Mouse (Mus musculus): Measurements from ENCODE around the gene Sp4.

The Sp4 gene

GRCm38 (mm10) chr12:118301072-118301865, at the start of gene Sp4:
Sp4 (minus strand) TSS chr12:118301440.
- peak; percentile 98 for DNase-seq (ENCODE audit: low spot score)

DNA sequence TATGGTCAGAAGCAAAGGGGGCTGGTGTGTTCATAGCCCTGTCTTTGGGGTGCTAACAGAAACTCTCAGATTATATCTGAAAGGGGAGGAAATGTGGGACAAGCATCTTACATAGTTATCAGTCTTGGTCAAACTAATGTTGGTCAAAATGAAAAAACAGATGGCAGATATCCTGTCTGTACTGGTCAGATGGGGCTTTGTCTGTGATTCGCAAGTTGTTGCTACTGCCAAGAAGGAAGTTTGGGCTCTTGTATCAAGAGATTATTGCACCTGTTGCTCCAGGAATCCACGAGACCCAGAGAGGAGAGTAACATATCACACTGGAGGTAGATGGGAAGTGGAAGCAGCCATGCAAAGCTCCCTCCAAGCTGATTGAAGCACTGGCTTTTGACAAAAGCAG, 37.9 kb upstream of the Sp4 start:
- DNase-seq (ENCODE audit: low spot score) = no peak

DNA sequence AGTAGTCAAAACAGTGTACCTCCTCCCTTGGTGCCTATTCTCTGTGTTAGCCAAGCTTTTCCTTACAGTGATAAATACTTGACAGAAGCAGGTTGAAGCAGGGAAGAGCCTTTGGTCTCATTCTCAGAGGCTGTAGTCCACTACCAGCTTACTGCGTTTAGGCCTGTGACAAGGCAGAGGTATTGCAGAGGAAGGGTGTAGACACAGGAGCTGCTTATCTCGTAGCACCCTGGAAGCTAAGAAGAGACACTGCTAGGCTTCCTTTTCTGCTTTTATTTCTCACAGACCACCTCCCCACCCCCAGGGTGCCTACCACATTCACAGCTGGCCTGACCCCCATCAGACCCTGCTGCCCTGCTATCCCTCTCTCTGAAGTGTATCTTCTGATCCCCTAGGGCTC, 37.0 kb upstream of the Sp4 start:
- DNase-seq (ENCODE audit: low spot score) = no peak

DNA sequence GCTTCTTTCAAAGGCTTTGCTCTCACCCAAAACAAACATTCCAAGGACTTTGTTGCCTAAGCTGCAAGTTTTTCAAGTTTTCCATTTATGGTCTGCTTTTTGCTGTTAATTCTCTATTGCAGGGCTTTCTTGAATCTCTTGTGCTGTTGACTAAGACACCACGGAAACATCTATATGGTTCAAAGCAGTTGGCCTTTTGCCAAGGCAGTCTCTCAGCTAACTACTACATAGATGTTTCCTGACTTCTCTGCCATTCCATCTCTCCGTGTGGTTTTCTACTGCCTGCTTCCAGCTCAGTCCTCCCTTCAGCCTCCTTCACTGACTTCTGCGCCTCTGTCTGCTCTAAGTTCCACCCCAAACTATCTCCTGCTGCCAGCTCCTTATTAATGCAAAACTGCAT, 36.1 kb upstream of the Sp4 start:
- DNase-seq (ENCODE audit: low spot score) = no peak

GRCm38 (mm10) chr12:118328739-118329249, 27.6 kb upstream of the Sp4 start:
- DNase-seq (ENCODE audit: low spot score) = no peak

GRCm38 (mm10) chr12:118327566-118327965, 26.3 kb upstream of the Sp4 start:
- no peak for DNase-seq (ENCODE audit: low spot score)

- no peak for DNase-seq (ENCODE audit: low spot score)
Observed at GRCm38 (mm10) chr12:118326161-118326560, 24.9 kb upstream of the Sp4 start.

GRCm38 (mm10) chr12:118320076-118320475, 18.8 kb upstream of the Sp4 start:
- no peak for DNase-seq (ENCODE audit: low spot score)

DNA sequence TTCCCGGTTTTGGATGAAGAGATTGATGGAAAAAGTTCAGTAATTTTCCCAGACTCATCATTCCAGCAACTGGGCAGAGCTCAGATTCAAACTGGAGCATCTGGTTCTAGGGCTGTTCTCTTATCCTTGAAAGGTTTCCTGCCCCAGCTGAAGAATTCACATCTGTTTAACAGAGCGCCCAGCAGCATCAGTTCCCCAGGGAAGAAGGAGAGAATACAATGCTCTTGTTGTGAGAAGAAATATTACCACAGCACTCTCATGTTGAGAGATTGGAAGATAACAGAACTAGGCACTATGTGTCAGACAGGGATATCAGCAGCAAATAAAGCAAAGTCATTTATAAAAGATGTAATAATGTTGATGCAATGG, 13.2 kb upstream of the Sp4 start:
- DNase-seq (ENCODE audit: low spot score) = no peak

DNA sequence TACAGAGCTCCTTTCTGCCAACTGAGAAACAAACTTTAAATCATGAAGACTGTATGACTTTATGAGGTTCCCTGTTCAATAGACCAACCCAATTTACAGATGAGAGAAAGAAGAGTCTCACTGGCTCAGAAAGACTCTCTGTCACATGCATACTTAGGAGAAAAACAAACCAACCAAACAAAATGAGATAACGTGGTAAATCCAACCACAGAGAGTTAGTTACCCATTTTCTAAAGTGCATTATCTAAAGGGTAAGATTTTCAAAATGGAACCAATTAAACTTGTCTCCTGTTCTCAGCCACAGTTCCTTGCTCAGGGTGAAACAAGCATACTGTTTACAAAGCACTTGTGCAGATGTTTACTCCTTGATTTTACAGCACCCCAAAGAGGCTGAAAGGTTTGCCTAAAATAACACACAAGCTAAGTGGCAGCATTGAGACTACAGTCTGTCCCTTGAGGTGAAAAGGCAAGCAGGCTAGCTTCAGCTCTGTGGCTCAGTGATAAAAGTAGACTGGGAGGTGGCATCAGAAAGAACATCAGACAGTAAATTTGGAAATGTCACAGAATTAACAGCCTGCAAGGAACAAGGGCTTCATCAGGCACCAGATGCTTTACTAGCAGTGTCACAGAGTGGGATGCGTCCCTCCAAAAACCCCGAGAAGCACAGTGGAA, 12.7 kb upstream of the Sp4 start:
- DNase-seq (ENCODE audit: low spot score) = no peak

- DNase-seq (ENCODE audit: low spot score) = no peak
Observed at GRCm38 (mm10) chr12:118303586-118303985, 2.3 kb upstream of the Sp4 start.

GRCm38 (mm10) chr12:118303066-118303465, 1.8 kb upstream of the Sp4 start:
- DNase-seq (ENCODE audit: low spot score) = no peak

- DNase-seq (ENCODE audit: low spot score) = peak; percentile 100
Observed at GRCm38 (mm10) chr12:118301866-118302835, 911 bp upstream of the Sp4 start.

DNA sequence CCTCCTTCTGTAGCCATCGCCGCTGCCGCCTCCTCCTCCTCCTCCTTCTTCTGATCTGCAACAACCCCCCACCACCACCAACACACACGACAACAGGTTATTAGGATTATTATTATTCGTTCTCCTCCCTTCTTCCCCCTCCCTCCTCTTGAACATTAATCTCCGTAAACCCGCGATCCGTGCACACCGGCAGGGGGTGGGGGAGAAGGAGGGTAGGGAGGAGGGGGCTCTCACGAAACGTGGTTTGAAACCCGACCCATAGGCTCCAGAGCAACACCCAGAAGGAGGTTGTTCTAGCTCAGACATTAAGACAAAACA, 527 bp downstream of the Sp4 start:
- no peak for DNase-seq (ENCODE audit: low spot score)

DNA sequence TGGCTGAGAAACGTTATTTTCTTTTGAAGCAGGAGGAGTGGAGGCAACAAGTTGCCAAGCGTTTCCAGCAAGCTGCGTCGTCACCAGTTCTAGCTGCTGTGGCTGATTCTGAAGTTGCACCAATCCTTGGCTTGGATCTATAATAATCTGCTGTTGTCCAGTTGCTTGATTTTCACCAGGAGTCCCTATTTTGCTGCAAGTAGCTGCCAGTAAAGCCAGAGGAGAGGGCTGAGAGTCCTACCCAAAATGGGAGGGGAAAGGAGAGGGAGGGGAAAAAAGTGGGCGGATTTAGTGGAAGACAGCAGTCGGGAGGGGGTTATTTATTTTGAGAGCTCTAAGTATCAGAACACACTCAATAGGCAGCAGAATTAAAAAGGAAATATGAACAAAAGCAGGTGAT, 1.3 kb downstream of the Sp4 start:
- DNase-seq (ENCODE audit: low spot score) = peak; percentile 55

GRCm38 (mm10) chr12:118299172-118299571, 2.1 kb downstream of the Sp4 start:
- DNase-seq (ENCODE audit: low spot score) = no peak

DNA sequence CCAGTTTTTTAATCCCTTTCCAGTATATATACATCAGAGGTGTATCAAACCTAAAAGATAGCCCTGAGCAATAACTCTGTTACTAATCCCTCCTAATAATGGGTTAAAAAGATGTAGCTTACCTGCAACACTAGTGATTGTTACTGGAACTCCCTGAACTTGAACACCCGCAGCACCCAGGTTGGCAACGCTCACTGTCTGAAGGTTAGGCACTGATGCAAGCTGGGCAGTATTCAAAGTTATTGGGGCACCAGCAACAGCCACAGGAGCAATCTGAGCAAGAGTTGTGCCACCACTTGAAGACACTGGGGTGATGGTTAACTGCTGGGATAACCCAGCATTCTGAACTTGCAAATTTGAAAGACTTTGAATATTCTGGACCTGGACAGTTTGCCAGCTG, 2.7 kb downstream of the Sp4 start:
- no peak for DNase-seq (ENCODE audit: low spot score)

DNA sequence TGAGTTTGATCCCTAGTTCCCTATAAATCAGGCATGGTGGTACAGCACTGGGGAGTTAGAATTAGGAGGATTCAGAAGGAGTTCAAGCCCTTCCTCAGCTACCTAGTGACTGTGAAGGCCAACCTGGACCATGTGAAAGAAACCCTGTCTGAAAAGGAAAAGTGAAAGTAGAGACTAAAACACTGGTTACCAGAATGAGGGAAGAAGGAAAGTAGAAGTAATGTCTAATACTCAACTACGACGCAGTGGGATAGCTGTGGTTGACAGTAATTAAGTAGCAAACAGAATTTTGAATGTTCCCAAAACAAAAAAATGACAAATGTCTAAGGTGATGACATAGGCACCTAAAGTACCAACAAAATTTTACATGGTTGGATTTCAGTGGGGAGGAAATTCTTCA, 5.0 kb downstream of the Sp4 start:
- DNase-seq (ENCODE audit: low spot score) = no peak

DNA sequence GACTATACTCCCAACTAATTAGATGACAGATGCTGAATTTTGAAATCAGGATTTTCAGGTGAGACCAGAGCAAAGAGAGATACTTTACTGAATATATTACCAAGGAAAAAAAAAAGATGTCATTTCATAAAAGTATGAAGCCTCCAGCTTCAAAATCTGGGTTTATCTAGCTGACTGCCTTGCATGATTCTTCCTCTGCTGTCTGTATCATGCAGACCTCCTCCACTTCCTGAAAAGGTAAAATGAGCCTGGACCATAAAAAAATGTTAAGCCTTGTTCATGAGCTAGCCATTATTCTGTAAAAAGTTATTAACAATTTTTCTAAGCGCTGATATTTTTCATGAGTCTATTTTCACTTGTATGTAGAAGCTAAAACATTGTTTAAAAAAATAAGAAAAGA, 5.4 kb downstream of the Sp4 start:
- DNase-seq (ENCODE audit: low spot score) = no peak

DNA sequence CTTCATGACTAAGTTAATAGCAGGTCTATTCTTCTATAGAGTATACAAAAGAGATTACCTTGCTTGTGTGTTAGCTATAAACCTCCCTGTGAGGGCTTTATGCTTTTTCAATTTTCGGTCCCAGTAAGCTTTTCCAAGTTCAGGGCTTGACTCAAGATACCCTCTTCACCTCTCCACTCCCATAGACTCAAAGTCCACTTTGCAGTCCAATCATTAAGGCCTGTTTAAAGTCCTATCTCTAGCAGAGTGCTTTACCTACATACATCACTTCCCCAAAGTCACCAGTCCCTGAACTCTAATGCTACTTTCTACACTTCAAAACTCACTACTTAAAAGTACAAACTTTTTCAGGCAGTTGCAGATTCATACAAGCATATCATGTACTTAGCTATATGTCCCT, 12.3 kb downstream of the Sp4 start:
- peak; percentile 42 for DNase-seq (ENCODE audit: low spot score)

GRCm38 (mm10) chr12:118285099-118285498, 16.1 kb downstream of the Sp4 start:
- DNase-seq (ENCODE audit: low spot score) = no peak

DNA sequence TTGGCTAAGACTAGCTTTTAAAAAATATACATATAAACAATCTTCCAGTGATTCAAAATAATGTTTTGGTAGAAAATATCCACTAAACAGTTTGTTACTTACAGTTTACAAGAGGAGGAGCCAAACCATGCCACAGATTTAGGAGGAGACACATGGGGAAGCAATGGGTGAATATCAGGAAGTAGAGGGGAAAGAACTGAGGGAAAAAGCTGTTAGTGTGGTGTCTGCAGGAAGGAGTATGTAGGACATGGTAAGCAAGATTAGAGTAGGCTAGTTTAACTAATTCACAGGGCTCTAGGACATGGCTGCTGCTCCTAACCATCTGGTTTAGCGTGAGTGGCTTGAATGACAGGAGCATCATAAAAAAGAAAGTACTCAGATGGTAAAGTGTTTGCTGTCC, 19.3 kb downstream of the Sp4 start:
- no peak for DNase-seq (ENCODE audit: low spot score)

GRCm38 (mm10) chr12:118276385-118276784, 24.9 kb downstream of the Sp4 start:
- no peak for DNase-seq (ENCODE audit: low spot score)
